Mouse (Mus musculus) layer of hippocampus, postnatal 36 days (tissue): ENCODE results near the gene Camsap3. TPM values are rescaled to one million over a fixed set of nuclear protein-coding genes. Genes with fewer than 3 reads are reported as not detected.
A peak's percentile ranks its signal among the peaks of the same experiment; 100 is the strongest.

Experiments used
- DNase-seq, 2 experiments: peaks; one replicate each; pipeline ENCODE4 v3.0.0; 2022
- total RNA-seq, 2 experiments: library from RNA; stranded (reverse); gene quantifications; 2 replicates each; pipeline ENCODE4 v1.2.3; 2021

Gene Camsap3
- total RNA-seq, 2 experiments from 2014 or later = 34.4 to 41.0 TPM

- no peak for DNase-seq
Measured at GRCm38 (mm10) chr8:3603439-3603838, 16.3 kb downstream of the Camsap3 start.

GRCm38 (mm10) chr8:3606593-3606992 lies 19.5 kb downstream of the Camsap3 start:
- DNase-seq = no peak

GRCm38 (mm10) chr8:3607822-3608221 lies 20.7 kb downstream of the Camsap3 start:
- peak in 1 of 2 experiments; percentile 57 for DNase-seq

- no peak for DNase-seq
Measured at GRCm38 (mm10) chr8:3609046-3609815, 22.1 kb downstream of the Camsap3 start.

GRCm38 (mm10) chr8:3609816-3610150 lies 22.7 kb downstream of the Camsap3 start:
- DNase-seq = no peak

GRCm38 (mm10) chr8:3621199-3621970 lies 34.3 kb downstream of the Camsap3 start, which contains the start of the genes Xab2 and Pet100:
Gene Xab2, minus strand, starts transcription at chr8:3621316.
Gene Pet100, plus strand, starts transcription at chr8:3621548.
- peak; percentile 98 to 99 for DNase-seq

DNA sequence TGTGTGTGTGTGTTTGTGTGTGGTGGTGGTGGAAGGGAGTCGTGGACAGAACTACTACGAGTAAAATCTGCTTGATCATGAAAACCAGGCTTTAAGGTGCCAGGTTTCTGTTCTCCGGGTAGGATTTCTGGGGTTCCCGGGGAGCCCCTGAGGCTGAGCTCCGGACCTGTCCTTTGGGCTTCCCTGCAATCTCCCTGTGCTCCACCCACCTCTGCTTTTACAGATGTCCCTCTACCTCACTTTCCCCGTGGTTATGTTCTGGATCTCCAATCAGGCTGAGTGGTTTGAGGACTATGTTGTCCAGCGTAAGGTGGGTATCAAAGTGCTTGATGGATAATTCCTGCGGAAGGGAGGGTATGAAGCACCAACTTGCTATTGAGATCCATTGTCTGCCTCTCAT lies 35.0 kb downstream of the Camsap3 start:
- DNase-seq = no peak

DNA sequence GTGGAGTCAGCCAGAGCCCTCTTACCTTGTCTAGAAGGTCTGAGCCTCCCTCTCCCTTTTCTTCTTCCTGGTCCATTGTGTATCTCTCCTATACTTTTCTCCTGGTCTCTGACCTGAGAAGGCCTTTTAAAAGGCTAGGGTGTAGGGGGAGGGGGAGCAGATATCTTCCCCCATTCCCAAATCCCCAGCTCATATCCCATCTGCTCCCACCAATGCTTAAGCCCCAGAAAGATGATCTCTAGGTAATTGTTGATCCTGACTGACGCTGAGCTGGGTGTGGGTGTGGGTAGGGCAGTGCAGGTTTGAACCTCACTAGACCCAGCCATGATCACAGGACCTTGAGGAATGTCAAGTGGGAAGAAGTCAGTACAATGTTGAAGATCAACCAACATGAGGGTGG lies 38.4 kb downstream of the Camsap3 start, which contains the start of gene Pcp2:
TSS of gene Pcp2 (minus strand) at position 101 of the 400 bp plus-strand sequence.
- no peak for DNase-seq

DNA sequence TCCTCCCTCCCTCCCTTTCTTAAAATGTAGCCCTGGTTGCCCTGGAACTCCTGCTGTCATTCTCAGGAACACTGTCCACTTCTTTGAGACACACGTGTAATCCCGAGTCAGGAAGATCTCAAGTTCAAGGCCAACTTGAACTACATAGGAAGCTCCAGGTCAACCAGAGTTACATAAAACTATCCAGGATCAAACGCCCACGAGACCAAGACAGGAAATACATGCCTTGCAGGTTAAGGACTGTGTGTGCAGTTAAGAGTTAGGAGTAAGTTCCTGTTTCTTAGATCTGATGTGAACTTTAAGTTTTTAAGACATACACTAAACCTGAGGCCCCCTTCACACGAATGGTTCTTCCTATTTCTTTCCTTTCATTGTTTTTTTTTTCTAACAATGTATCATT lies 39.9 kb downstream of the Camsap3 start:
- DNase-seq = no peak

DNA sequence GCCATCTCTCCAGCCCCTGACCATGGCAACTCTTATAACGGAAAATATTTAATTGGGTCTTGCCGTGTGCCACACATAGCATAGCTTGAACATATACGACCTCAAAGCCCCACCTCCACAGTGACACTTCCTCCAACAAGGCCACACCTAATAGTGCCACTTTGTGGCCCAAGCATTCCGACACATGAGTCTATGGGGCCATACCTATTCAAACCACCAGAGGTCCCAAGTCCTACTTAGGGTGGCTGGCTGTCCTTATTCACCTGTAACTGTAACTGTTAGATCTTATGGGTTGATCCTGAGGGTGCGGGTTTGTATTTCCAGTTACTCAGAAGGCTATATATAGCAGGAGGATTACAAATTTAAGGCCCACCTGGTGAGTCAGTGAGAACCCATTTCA lies 40.9 kb downstream of the Camsap3 start:
- DNase-seq = no peak

DNA sequence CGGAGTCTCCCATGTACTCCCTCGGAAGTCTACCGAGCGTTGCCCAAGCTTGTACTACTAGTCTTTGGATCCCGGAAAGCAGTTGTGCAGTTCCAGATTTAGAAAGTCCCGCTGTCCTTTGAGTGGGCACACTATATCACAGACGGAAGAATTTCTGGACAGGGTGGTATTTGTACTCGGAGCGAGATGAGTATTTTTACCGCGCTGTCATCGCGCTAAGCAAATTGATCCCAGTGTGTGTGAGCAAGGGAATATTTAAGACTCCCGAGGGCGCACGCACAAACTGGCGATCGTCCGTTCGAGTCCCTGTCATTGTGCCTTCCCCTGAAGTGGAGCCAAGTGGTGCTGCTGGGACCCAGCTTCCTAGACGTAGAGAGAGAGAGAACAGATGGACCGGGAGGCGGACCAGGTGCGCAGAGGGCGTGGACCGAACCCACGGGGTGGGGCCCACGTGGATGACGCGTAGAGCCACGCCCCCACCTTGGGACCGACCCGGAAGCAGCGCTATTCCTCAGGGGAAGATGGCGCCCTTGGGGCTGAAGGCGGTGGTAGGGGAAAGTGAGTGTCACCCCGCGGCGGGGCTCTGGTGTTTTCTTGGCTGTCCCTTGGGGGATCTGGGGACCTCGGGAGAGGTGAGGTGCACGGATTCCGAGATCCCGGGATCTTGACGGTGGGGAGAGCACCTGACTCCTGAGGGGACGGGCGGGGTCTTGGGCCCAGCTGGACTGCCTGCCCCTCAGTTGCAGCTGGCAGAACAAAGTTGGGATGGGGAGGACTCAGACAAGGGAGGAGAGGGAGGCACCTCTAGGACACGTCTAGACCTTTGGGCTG lies 43.8 kb downstream of the Camsap3 start, which contains the start of gene Stxbp2:
TSS of gene Stxbp2 (plus strand) at position 309 of the 831 bp plus-strand sequence.
- peak; percentile 64 to 67 for DNase-seq

DNA sequence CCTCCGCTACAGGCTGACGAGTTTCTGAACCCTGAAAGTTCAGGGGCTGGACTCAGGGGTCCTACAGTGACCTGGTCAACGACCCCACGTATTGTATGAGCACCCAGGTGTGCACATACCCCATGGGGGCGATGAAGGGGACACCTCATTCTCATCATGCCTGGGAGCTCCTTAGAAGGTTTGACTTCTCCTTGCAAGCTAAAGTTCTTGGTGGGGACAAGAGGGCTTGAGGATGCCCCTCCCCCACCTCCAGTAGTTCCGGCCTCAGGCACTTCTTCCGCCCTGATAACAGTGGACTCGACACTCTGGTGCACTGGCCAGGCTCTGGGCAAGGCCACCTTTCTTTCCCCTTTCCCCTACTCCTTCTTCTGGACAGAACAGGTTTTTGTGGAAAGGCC lies 44.4 kb downstream of the Camsap3 start:
- DNase-seq = no peak

DNA sequence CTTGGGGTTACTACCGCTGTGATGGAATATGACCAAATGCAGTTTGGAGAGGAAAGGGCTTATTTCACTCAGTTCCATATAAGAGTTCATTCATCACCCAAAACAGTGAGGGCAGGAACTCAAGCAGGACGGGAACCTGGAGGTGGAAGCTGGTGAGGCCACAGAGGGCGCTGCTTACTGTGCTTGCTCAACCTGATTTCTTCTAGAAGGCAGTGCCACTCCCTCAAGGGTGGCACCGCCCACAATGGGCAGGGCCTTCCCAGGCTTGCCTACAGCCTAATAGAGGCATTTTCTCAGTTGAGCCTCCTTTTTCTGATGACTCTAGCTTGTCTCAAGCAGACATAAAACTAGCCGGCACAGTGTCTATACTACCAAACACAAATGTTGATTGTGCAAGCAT lies 58.7 kb downstream of the Camsap3 start:
- DNase-seq = no peak

DNA sequence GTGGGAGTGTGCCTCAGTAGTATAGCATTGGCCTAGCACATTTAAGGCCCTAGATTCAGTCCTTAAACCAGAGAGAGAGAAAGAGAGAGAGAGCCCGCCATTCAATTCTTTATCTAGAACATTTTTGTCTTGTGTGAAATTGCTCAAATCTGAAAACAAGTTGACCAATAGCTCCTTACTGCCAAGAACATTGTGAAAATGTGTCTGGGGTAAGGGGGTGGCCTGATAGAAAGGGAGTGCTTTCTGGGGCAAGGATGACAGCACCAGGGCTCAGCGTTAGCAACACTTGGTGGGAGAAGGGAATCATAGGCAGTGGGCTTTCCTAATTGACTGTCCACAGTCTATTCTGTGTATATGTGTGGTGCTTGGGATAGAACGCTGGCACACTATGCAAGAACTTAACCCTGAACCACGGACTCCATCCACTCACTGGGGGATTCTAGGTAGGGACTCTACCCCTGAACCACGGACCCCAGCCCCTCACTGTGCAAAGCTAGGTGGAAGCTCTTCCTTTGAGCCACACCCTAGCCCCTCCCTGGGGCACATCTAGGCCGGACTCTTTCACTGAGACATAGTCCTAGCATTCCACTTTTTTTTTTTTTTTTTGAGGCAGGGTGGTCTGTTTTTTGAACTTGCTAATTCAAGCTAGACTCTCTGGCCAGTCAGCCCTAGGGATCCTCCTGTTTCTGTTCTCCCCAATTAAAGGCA lies 59.9 kb downstream of the Camsap3 start:
- DNase-seq = no peak

- no peak for DNase-seq
Measured at GRCm38 (mm10) chr8:3647561-3647960, 60.5 kb downstream of the Camsap3 start.

GRCm38 (mm10) chr8:3648268-3648667 lies 61.2 kb downstream of the Camsap3 start:
- DNase-seq = no peak

DNA sequence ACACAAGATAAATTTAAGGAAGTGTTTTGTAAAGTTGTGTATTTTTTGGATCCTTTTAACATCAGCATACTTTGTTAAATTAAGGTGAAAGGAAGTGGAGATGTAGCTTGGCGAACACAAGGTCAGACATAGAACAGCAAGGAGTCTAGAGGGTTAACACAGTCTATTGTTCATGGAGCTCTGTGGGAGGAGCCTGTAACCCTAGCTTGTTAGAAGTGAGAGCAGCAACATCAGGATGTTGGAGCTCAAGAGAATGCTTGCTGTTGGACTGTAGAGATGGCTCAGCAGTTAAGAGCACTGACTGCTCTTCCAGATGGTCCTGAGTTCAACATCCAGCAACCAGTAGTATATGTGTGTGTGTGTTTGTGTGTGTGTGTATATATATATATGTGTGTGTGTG lies 61.9 kb downstream of the Camsap3 start:
- no peak for DNase-seq

DNA sequence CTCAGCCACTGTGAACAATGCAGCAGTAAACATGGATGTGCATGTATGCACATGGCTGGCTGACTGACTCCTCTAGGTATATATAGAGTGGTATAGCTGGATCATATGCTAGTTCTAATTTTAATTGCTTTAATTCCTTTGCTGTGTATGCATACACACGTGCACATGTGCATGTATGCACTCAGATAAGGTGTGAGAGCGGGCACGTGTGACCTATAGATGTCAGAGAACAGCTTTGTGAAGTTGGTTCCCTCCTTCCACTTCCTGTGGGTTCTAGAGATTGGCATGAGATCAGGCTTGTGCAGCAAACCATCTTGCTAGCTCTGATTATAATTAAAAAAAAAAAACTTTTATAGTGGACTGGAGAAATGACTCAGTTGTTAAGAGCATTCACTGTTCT lies 65.8 kb downstream of the Camsap3 start:
- DNase-seq = no peak

GRCm38 (mm10) chr8:3654726-3655508 lies 67.8 kb downstream of the Camsap3 start:
- DNase-seq = no peak

DNA sequence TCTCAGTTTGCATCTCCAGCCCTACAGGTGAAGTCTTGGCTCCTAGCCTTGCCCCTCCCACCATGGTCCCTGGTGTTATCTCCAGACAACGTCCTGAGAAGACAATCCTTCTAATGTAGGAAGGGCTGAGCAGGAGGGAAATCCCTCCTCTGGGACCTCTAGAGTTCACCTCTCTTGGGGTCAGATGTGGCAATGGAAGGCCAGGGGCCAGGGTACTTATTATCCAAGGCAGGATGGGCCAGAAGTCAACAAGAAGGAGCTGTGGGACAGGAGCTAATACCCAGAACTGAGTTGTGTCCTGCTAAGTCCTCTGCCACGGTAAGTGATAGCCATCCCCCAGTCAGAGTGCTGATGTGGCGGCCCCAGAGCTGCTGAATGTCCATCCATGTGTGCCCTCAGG lies 68.4 kb downstream of the Camsap3 start, which contains the start of gene Retn:
TSS of gene Retn (plus strand) at position 245 of the 400 bp plus-strand sequence.
- DNase-seq = no peak

- DNase-seq = no peak
Measured at GRCm38 (mm10) chr8:3656725-3657381, 69.8 kb downstream of the Camsap3 start.
